Mouse (Mus musculus) thymus, postnatal 14 days (tissue): ENCODE data around the gene Dph1.

Experiments
- DNase-seq: peaks from one replicate; pipeline ENCODE4 v3.0.0; 2021

The Dph1 gene

GRCm38 (mm10) chr11:75172151-75173094 is 18.6 kb downstream of the Dph1 start:
- DNase-seq = peak; percentile 66

- no peak for DNase-seq
Observed at GRCm38 (mm10) chr11:75171186-75171865, 19.7 kb downstream of the Dph1 start.

- DNase-seq = peak; percentile 89
Observed at GRCm38 (mm10) chr11:75170136-75170751, 20.8 kb downstream of the Dph1 start.

- peak; percentile 27 for DNase-seq
Observed at GRCm38 (mm10) chr11:75169405-75170080, 21.5 kb downstream of the Dph1 start, which contains the start of gene Hic1. Gene Hic1 (minus strand): TSS chr11:75169519.

GRCm38 (mm10) chr11:75168590-75169361 is 22.3 kb downstream of the Dph1 start:
- DNase-seq = peak; percentile 89

GRCm38 (mm10) chr11:75167643-75168589 is 23.1 kb downstream of the Dph1 start:
- DNase-seq = peak; percentile 42

- DNase-seq = peak; percentile 60
Observed at GRCm38 (mm10) chr11:75166861-75167642, 24.0 kb downstream of the Dph1 start.

- DNase-seq = peak; percentile 17
Observed at GRCm38 (mm10) chr11:75166193-75166842, 24.7 kb downstream of the Dph1 start.

GRCm38 (mm10) chr11:75165441-75166192 is 25.4 kb downstream of the Dph1 start:
- DNase-seq = peak; percentile 85

- no peak for DNase-seq
Observed at GRCm38 (mm10) chr11:75164750-75165149, 26.3 kb downstream of the Dph1 start.

- no peak for DNase-seq
Observed at GRCm38 (mm10) chr11:75164051-75164450, 27.0 kb downstream of the Dph1 start.

- DNase-seq = no peak
Observed at GRCm38 (mm10) chr11:75163379-75163778, 27.7 kb downstream of the Dph1 start.

- DNase-seq = no peak
Observed at GRCm38 (mm10) chr11:75162591-75163080, 28.4 kb downstream of the Dph1 start.

GRCm38 (mm10) chr11:75161417-75162008 is 29.5 kb downstream of the Dph1 start:
- no peak for DNase-seq

GRCm38 (mm10) chr11:75160954-75161353 is 30.1 kb downstream of the Dph1 start:
- DNase-seq = no peak

GRCm38 (mm10) chr11:75159564-75159963 is 31.5 kb downstream of the Dph1 start:
- peak; percentile 58 for DNase-seq

GRCm38 (mm10) chr11:75158432-75158831 is 32.6 kb downstream of the Dph1 start:
- DNase-seq = no peak

GRCm38 (mm10) chr11:75157901-75158300 is 33.1 kb downstream of the Dph1 start:
- no peak for DNase-seq
